Comparison of ENCODE assay signal across 13 mouse cellular contexts in genomic region chr9:83061289-83061688, GRCm38 (mm10).
DNase-seq lines count a peak whose midpoint lies in the region; ATAC-seq lines count a peak whose summit lies in the region.
"Had no signal": no experiment of that assay in that cellular context is flagged by ENCODE, and none has a peak within 500 bp of the region (broad histone marks: within the 10 kb centered on the region; RNA-seq: fewer than 3 reads in every experiment).

No protein-coding gene starts in this region.

- peak overlapping the region; percentile 34 for H3K4me2 ChIP-seq in heart, embryonic 13.5 days

- no peak for DNase-seq in heart, adult 8-10 months (ENCODE audit: low spot score)
- peak; percentile 36 for DNase-seq in urinary bladder, postnatal 14 days (ENCODE audit: low spot score)
- DNase-seq in urinary bladder, postnatal 36 days (ENCODE audit: low spot score in 2 of 2) = no peak
- DNase-seq in embryo, embryonic 9.5 days (ENCODE audit: extremely low spot score) = peak; percentile 29
- DNase-seq in yolk sac, embryonic 10.5 days (ENCODE audit: low spot score) = peak; percentile 17
- no peak for DNase-seq in liver
- no peak for DNase-seq in right cerebral cortex, postnatal 4 days
- DNase-seq: cerebellum, adult 9-10 months; gastrocnemius, postnatal 10 days; liver, postnatal 0 days; thymus, postnatal 36 days had no signal

- ATAC-seq in heart, embryonic 13.5 days (ENCODE audit: extremely low read depth, insufficient number of reproducible peaks, low FRiP score, low TSS enrichment) = no peak
- ATAC-seq: liver, postnatal 0 days had no signal

- no peak overlapping the region for H3K4me3 ChIP-seq in heart, embryonic 13.5 days
- H3K4me3 ChIP-seq: hindbrain, embryonic 10.5 days had no signal

- H3K9ac ChIP-seq in heart, embryonic 13.5 days = no peak overlapping the region
- H3K9ac ChIP-seq: liver, postnatal 0 days had no signal

- H3K36me3 ChIP-seq in heart, embryonic 13.5 days = no peaks in the 10 kb centered on the region
- H3K36me3 ChIP-seq: hindbrain, embryonic 10.5 days had no signal

- H3K27me3 ChIP-seq in heart, embryonic 13.5 days (replicated peaks) = no peaks in the 10 kb centered on the region

- peaks cover 16% of the 10 kb centered on the region for H3K4me1 ChIP-seq in heart, embryonic 13.5 days
- H3K4me1 ChIP-seq: hindbrain, embryonic 10.5 days had no signal

- no peak overlapping the region for H3K27ac ChIP-seq in heart, embryonic 13.5 days (replicated peaks)
- H3K27ac ChIP-seq: hindbrain, embryonic 10.5 days had no signal

- H3K9me3 ChIP-seq in heart, embryonic 13.5 days = no peaks in the 10 kb centered on the region
- H3K9me3 ChIP-seq: hindbrain, embryonic 10.5 days had no signal

- WGBS in heart, embryonic 13.5 days = 32% methylated on average over 11 of the region's 11 CpGs

Comparison
In these comparisons a context has a peak if more than half of its experiments do, and no peak if none do; other contexts are left out.
1. DNase-seq: peak in urinary bladder, postnatal 14 days (single experiment), embryo, embryonic 9.5 days (single experiment) and yolk sac, embryonic 10.5 days (single experiment); none in heart, adult 8-10 months (single experiment), urinary bladder, postnatal 36 days (0 of 2), liver (single experiment) and right cerebral cortex, postnatal 4 days (single experiment).